In the genomic region with DNA sequence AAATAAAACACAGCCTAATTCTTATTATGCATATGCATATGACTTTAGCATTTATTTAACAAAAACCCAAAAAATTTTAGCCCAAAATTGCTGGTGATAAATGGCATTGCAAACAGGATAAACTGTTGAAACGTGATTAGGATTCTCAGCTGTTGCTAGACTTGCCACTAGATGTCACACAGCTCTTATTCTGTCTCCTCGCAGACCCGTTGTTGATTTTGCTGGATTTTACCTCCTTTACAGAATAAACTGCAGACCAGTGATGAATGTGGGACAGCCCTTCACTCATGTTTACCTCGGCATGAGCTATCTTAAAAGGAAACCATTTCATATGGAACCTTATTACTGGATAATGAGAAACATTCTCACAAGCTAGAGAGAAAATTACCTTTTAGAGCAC, we compare ENCODE assay signal across 9 mouse cellular contexts.
DNase-seq lines count a peak whose midpoint lies in the region; ATAC-seq lines count a peak whose summit lies in the region.
"Had no signal": no experiment of that assay in that cellular context is flagged by ENCODE, and none has a peak within 500 bp of the region (broad histone marks: within the 10 kb centered on the region; RNA-seq: fewer than 3 reads in every experiment).

No protein-coding gene starts in this region.

- peak; percentile 53; the same call in 1 of the 2 replicates for ATAC-seq in hindbrain, embryonic 14.5 days (ENCODE audit: low FRiP score)
- no peak for ATAC-seq in hindbrain, embryonic 13.5 days (ENCODE audit: low FRiP score)
- no peak for ATAC-seq in embryonic facial prominence, embryonic 11.5 days (replicated peaks; ENCODE audit: insufficient number of reproducible peaks, low FRiP score, low TSS enrichment, low read depth)
- ATAC-seq in kidney, embryonic 14.5 days (ENCODE audit: low FRiP score, low TSS enrichment), result no peak

- H3K36me3 ChIP-seq in hindbrain, embryonic 14.5 days (replicated peaks; ENCODE audit: control insufficient read depth, insufficient read depth), result no peaks in the 10 kb centered on the region
- no peaks in the 10 kb centered on the region for H3K36me3 ChIP-seq in hindbrain, embryonic 13.5 days
- H3K36me3 ChIP-seq in embryonic facial prominence, embryonic 11.5 days (replicated peaks; ENCODE audit: control insufficient read depth, insufficient read depth, low read depth, low read length), result no peaks in the 10 kb centered on the region
- H3K36me3 ChIP-seq in kidney, embryonic 14.5 days (ENCODE audit: control insufficient read depth, insufficient read depth, low read length), result no peaks in the 10 kb centered on the region

- DNase-seq in hindbrain, embryonic 14.5 days (ENCODE audit: low spot score), result peak; percentile 68
- peak; percentile 22 to 37 for DNase-seq in right cerebral cortex, adult 2 months (ENCODE audit: low spot score in 2 of 2)
- DNase-seq in right cerebral cortex, adult 18-20 months, result no peak
- DNase-seq in embryonic facial prominence, embryonic 11.5 days (ENCODE audit: low spot score), result peak; percentile 65
- DNase-seq in retina, postnatal 7 days (ENCODE audit: low read depth, low spot score), result peak; percentile 2
- no peak for DNase-seq in kidney, adult 11 months
- DNase-seq: heart, adult 11 months had no signal

- H3K27me3 ChIP-seq in hindbrain, embryonic 14.5 days (ENCODE audit: control insufficient read depth, insufficient read depth, low read length), result no peaks in the 10 kb centered on the region
- no peaks in the 10 kb centered on the region for H3K27me3 ChIP-seq in hindbrain, embryonic 13.5 days
- no peaks in the 10 kb centered on the region for H3K27me3 ChIP-seq in embryonic facial prominence, embryonic 11.5 days (ENCODE audit: control insufficient read depth, insufficient read depth, low read length)
- H3K27me3 ChIP-seq in kidney, embryonic 14.5 days (ENCODE audit: control insufficient read depth, insufficient read depth, low read length), result no peaks in the 10 kb centered on the region

- H3K9me3 ChIP-seq in hindbrain, embryonic 14.5 days (ENCODE audit: control insufficient read depth, low read length), result no peaks in the 10 kb centered on the region
- no peaks in the 10 kb centered on the region for H3K9me3 ChIP-seq in hindbrain, embryonic 13.5 days
- no peaks in the 10 kb centered on the region for H3K9me3 ChIP-seq in embryonic facial prominence, embryonic 11.5 days (replicated peaks; ENCODE audit: control insufficient read depth, low read length)
- H3K9me3 ChIP-seq in kidney, embryonic 14.5 days (ENCODE audit: control insufficient read depth, low read length), result no peaks in the 10 kb centered on the region

- H3K4me1 ChIP-seq in hindbrain, embryonic 14.5 days (replicated peaks; ENCODE audit: control insufficient read depth, insufficient read depth, low read length), result no peaks in the 10 kb centered on the region
- no peaks in the 10 kb centered on the region for H3K4me1 ChIP-seq in hindbrain, embryonic 13.5 days (replicated peaks)
- no peaks in the 10 kb centered on the region for H3K4me1 ChIP-seq in embryonic facial prominence, embryonic 11.5 days (ENCODE audit: control insufficient read depth, insufficient read depth, low read length)
- H3K4me1 ChIP-seq in kidney, embryonic 14.5 days (ENCODE audit: control insufficient read depth, insufficient read depth, low read length), result no peaks in the 10 kb centered on the region

- H3K4me2 ChIP-seq in hindbrain, embryonic 14.5 days (replicated peaks), result no peak overlapping the region
- H3K4me2 ChIP-seq in hindbrain, embryonic 13.5 days, result no peak overlapping the region
- no peak overlapping the region for H3K4me2 ChIP-seq in embryonic facial prominence, embryonic 11.5 days (ENCODE audit: low read depth, low read length)
- no peak overlapping the region for H3K4me2 ChIP-seq in kidney, embryonic 14.5 days (replicated peaks; ENCODE audit: low read depth, low read length)

- 28% methylated on average over 4 of the region's 4 CpGs for WGBS in hindbrain, embryonic 14.5 days
- 34% methylated on average over 4 of the region's 4 CpGs for WGBS in hindbrain, embryonic 13.5 days
- 22% methylated on average over 4 of the region's 4 CpGs for WGBS in embryonic facial prominence, embryonic 11.5 days
- 22% methylated on average over 4 of the region's 4 CpGs for WGBS in kidney, embryonic 14.5 days

- H3K9ac ChIP-seq in hindbrain, embryonic 14.5 days, result no peak overlapping the region
- H3K9ac ChIP-seq in hindbrain, embryonic 13.5 days, result no peak overlapping the region
- H3K9ac ChIP-seq in embryonic facial prominence, embryonic 11.5 days (replicated peaks; ENCODE audit: low read length), result no peak overlapping the region
- H3K9ac ChIP-seq in kidney, embryonic 14.5 days (ENCODE audit: low read depth, low read length), result no peak overlapping the region

- H3K27ac ChIP-seq in hindbrain, embryonic 14.5 days, result no peak overlapping the region
- no peak overlapping the region for H3K27ac ChIP-seq in hindbrain, embryonic 13.5 days
- H3K27ac ChIP-seq in embryonic facial prominence, embryonic 11.5 days (replicated peaks; ENCODE audit: low read depth, low read length), result no peak overlapping the region
- H3K27ac ChIP-seq in kidney, embryonic 14.5 days (ENCODE audit: low read depth, low read length), result no peak overlapping the region

- no peak overlapping the region for H3K4me3 ChIP-seq in hindbrain, embryonic 14.5 days (replicated peaks; ENCODE audit: low read length)
- no peak overlapping the region for H3K4me3 ChIP-seq in hindbrain, embryonic 13.5 days
- no peak overlapping the region for H3K4me3 ChIP-seq in embryonic facial prominence, embryonic 11.5 days (ENCODE audit: low read depth, low read length)
- H3K4me3 ChIP-seq in kidney, embryonic 14.5 days (ENCODE audit: low read length), result no peak overlapping the region

Comparison
In these comparisons a context has a peak if more than half of its experiments do, and no peak if none do; other contexts are left out.
1. DNase-seq: peak in hindbrain, embryonic 14.5 days (single experiment), right cerebral cortex, adult 2 months (2 of 2), embryonic facial prominence, embryonic 11.5 days (single experiment) and retina, postnatal 7 days (single experiment); none in right cerebral cortex, adult 18-20 months (single experiment) and kidney, adult 11 months (single experiment).